Mouse (Mus musculus): Measurements from ENCODE around the gene Kdm6b. TPM values are rescaled to one million over a fixed set of nuclear protein-coding genes. Genes with fewer than 3 reads are reported as not detected.
"Not testable (repeated sequence)": the region's sequence is repeated elsewhere in the genome, so short reads cannot be mapped to it uniquely, and the experiment has no call there.

Kdm6b gene
- polyA plus RNA-seq, 1 experiment from 2014 or later: 17.4 TPM

DNA sequence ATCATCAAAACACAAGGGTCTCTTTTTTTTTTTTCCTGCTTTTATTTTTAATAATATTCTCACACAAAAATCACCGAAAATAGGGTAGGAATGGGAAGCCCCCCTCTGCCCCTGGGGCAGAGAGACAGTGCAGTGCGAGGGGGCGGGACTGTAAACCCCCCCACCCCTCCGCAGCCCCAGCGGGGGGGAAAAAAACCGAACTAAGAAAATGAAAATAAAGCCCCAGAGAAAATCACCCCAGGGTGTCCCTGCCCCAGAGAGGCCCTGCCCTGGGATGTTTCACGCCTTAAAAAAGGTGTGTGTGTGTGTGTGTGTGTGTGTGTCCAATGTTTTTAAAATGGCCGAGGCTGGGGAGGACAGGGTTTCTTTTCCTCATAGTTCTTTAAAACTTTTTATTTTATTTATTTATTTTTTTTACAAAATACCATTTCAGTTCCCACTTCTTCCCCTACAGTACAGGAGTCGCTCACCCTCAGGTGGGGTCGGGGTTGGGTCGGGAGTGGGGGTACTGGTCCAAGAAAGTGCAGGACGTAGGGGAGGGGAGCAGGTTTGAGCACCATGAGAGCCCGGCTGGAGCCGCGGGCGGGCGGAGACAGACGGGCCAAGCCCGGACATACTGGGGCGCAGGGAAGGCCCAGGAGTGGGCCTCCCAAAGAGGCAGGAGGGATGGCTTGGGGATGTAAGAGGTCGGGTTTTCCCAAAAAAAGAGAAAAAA, 14.8 kb downstream of the Kdm6b start:
- H3K9ac ChIP-seq (ENCODE audit: low read depth, low read length): peak overlapping the region; percentile 17
- H3K36me3 ChIP-seq (ENCODE audit: control insufficient read depth, insufficient read depth, low read length): peaks cover 32% of the 10 kb centered on the region
- 0 out of 2 replicates have a peak overlapping the region, but pooled peaks have one; percentile 46 for H3K27ac ChIP-seq (ENCODE audit: low read depth, low read length)
- H3K4me3 ChIP-seq (ENCODE audit: low read depth, low read length): peak overlapping the region; percentile 77
- DNase-seq (ENCODE audit: low spot score) (peak; percentile 37), ATAC-seq (replicated peaks; ENCODE audit: low FRiP score) (no peak)
- H3K27me3 ChIP-seq (replicated peaks; ENCODE audit: control insufficient read depth, insufficient read depth, low read length): no peaks in the 10 kb centered on the region
- H3K9me3 ChIP-seq (ENCODE audit: control insufficient read depth, low read length): no peaks in the 10 kb centered on the region
- 41% methylated on average over 21 of the region's 21 CpGs for WGBS
- peak overlapping the region; percentile 96 for H3K4me2 ChIP-seq
- peaks cover 47% of the 10 kb centered on the region for H3K4me1 ChIP-seq (replicated peaks; ENCODE audit: control insufficient read depth, insufficient read depth, low read length)

- ATAC-seq (replicated peaks; ENCODE audit: low FRiP score) (no peak), DNase-seq (ENCODE audit: low spot score) (no peak)
- H3K27me3 ChIP-seq (replicated peaks; ENCODE audit: control insufficient read depth, insufficient read depth, low read length): no peaks in the 10 kb centered on the region
- WGBS: 11% methylated on average over 16 of the region's 16 CpGs
- no peaks in the 10 kb centered on the region for H3K9me3 ChIP-seq (ENCODE audit: control insufficient read depth, low read length)
- peaks cover 47% of the 10 kb centered on the region for H3K4me1 ChIP-seq (replicated peaks; ENCODE audit: control insufficient read depth, insufficient read depth, low read length)
- peak within 1 kb of the TSS; percentile 93 for H3K27ac ChIP-seq (ENCODE audit: low read depth, low read length)
- H3K4me3 ChIP-seq (ENCODE audit: low read depth, low read length): peak within 1 kb of the TSS; percentile 77
- peak within 1 kb of the TSS; percentile 96 for H3K4me2 ChIP-seq
- peaks cover 28% of the 10 kb centered on the region for H3K36me3 ChIP-seq (ENCODE audit: control insufficient read depth, insufficient read depth, low read length)
- H3K9ac ChIP-seq (ENCODE audit: low read depth, low read length): peak within 1 kb of the TSS; percentile 83
Observed at GRCm38 (mm10) chr11:69398059-69398458, 15.4 kb downstream of the Kdm6b start, which contains the start of gene Tmem88. Tmem88 (minus strand) TSS chr11:69398234.

GRCm38 (mm10) chr11:69397581-69398057, 15.9 kb downstream of the Kdm6b start:
- peaks cover 28% of the 10 kb centered on the region for H3K36me3 ChIP-seq (ENCODE audit: control insufficient read depth, insufficient read depth, low read length)
- H3K27me3 ChIP-seq (replicated peaks; ENCODE audit: control insufficient read depth, insufficient read depth, low read length): no peaks in the 10 kb centered on the region
- H3K27ac ChIP-seq (ENCODE audit: low read depth, low read length): peak overlapping the region; percentile 93
- H3K4me1 ChIP-seq (replicated peaks; ENCODE audit: control insufficient read depth, insufficient read depth, low read length): peaks cover 47% of the 10 kb centered on the region
- no peaks in the 10 kb centered on the region for H3K9me3 ChIP-seq (ENCODE audit: control insufficient read depth, low read length)
- peak overlapping the region; percentile 96 for H3K4me2 ChIP-seq
- DNase-seq (ENCODE audit: low spot score) (peak; percentile 66), ATAC-seq (replicated peaks; ENCODE audit: low FRiP score) (no peak)
- peak overlapping the region; percentile 62 for H3K9ac ChIP-seq (ENCODE audit: low read depth, low read length)
- H3K4me3 ChIP-seq (ENCODE audit: low read depth, low read length): peak overlapping the region; percentile 77
- WGBS: 14% methylated on average over 24 of the region's 24 CpGs

GRCm38 (mm10) chr11:69396772-69397171, 16.7 kb downstream of the Kdm6b start:
- Histone ChIP-seq H3K36me3 (ENCODE audit: control insufficient read depth, insufficient read depth, low read length) (peaks cover 22% of the 10 kb centered on the region), H3K27me3 (replicated peaks; ENCODE audit: control insufficient read depth, insufficient read depth, low read length) (no peaks in the 10 kb centered on the region), H3K4me1 (replicated peaks; ENCODE audit: control insufficient read depth, insufficient read depth, low read length) (peaks cover 47% of the 10 kb centered on the region), H3K4me3 (ENCODE audit: low read depth, low read length) (peak overlapping the region; percentile 77), H3K27ac (ENCODE audit: low read depth, low read length) (peak overlapping the region; percentile 93; the same call in 1 of the 2 replicates), H3K4me2 (peak overlapping the region; percentile 96), H3K9ac (ENCODE audit: low read depth, low read length) (peak overlapping the region; percentile 83), H3K9me3 (ENCODE audit: control insufficient read depth, low read length) (no peaks in the 10 kb centered on the region)
- DNase-seq (ENCODE audit: low spot score) (no peak), ATAC-seq (replicated peaks; ENCODE audit: low FRiP score) (no peak)
- WGBS: 13% methylated on average over 11 of the region's 11 CpGs

DNA sequence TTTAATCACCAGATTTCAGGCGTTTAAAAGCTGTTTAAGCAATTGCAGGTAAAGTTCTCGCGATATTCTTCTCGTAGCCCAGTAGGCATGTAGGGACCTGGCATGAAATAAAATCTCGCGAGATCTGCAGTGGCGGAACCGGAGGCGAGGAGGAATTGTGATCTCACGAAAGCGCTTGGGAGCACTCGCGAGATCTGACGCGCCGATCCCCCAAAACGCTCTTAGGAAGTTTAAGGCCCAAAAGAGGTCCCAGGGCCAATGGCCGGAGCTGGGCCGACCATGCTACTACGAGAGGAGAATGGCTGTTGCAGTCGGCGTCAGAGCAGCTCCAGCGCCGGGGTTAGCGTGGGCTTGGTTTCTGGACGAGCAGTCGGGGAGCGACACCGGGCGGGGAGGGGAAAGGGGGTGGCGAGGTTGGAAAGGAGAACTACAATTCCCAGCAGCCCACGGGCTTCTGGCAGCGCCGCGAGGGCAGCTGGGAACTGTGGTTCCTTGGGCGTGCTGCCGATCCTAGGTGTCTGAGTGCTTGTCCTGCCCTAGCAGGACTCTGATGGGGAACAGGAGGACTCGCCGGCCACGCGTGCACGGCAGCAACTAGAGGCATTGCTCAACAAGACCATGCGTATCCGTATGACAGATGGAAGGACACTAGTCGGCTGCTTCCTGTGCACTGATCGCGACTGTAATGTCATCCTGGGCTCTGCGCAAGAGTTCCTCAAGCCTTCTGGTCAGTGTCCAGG, 17.7 kb downstream of the Kdm6b start:
- Histone ChIP-seq H3K9ac (ENCODE audit: low read depth, low read length) (peak overlapping the region; percentile 83), H3K36me3 (ENCODE audit: control insufficient read depth, insufficient read depth, low read length) (peaks cover 12% of the 10 kb centered on the region), H3K4me3 (ENCODE audit: low read depth, low read length) (peak overlapping the region; percentile 77), H3K9me3 (ENCODE audit: control insufficient read depth, low read length) (no peaks in the 10 kb centered on the region), H3K4me1 (replicated peaks; ENCODE audit: control insufficient read depth, insufficient read depth, low read length) (peaks cover 43% of the 10 kb centered on the region), H3K4me2 (peak overlapping the region; percentile 96), H3K27ac (ENCODE audit: low read depth, low read length) (peak overlapping the region; percentile 93), H3K27me3 (replicated peaks; ENCODE audit: control insufficient read depth, insufficient read depth, low read length) (no peaks in the 10 kb centered on the region)
- DNase-seq (ENCODE audit: low spot score) (peak; percentile 97), ATAC-seq (replicated peaks; ENCODE audit: low FRiP score) (peak; percentile 85)
- under 1% methylated on average over 46 of the region's 48 CpGs for WGBS

DNA sequence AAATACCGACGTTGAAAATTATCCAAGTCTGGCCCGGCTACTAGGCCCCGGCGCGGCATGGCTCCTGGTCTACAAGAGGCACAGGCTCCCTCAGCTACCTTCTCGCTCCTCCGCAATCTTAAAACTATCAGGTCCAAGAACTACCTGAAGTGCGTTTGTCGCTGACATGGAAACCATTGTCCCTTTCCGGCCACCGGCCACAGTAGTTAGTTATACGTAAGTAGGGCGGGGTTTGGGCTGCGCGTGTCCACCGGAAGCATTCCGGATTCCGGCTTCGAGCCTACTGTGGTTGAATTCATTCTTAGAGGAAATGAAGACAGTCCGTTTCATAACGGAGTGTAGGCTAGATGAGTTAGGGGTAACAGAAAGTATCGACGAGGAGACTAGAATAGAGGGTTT, 18.2 kb downstream of the Kdm6b start, which contains the start of the genes Naa38 and Cyb5d1:
Gene Naa38 (plus strand): TSS at position 253 of the 399 bp plus-strand sequence.
Gene Cyb5d1 (minus strand): TSS at position 397 of the 399 bp plus-strand sequence.
- H3K9me3 ChIP-seq (ENCODE audit: control insufficient read depth, low read length): not testable (repeated sequence)
- WGBS: under 1% methylated on average over 24 of the region's 24 CpGs
- peak; percentile 76 for ATAC-seq (replicated peaks; ENCODE audit: low FRiP score)

DNA sequence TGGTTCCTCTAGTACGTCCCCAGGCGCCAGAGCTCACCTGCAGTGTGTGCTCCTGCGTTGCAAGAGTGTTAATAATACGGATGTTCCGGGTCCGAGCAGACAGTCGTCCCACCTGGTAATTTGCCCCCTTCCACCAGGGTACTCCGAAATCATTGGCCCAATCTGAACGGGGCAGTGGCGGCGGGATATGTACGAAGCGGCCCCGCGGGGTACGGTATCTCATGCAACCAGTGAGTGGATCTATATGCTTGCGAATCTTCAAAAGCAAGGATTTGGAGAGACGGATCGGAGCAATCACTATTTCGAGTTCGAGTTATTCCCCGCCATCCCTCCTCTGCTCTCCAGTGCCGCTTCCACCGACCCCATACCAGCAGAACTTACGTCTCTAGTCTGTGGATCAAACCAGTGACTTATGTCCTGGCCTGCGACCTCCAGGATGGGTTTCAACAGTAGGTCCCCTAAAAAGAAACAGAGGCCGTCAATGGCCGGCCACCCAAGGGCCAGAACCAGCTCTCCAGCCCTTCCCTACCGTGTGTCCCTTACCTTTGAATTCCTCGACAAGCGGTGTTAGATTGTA, 18.8 kb downstream of the Kdm6b start:
- H3K9me3 ChIP-seq (ENCODE audit: control insufficient read depth, low read length); H3K36me3 ChIP-seq (ENCODE audit: control insufficient read depth, insufficient read depth, low read length); H3K27me3 ChIP-seq (replicated peaks; ENCODE audit: control insufficient read depth, insufficient read depth, low read length); ATAC-seq (replicated peaks; ENCODE audit: low FRiP score): not testable (repeated sequence)
- 2% methylated on average over 31 of the region's 31 CpGs for WGBS
- Histone ChIP-seq H3K4me2 (peak overlapping the region; percentile 96), H3K4me1 (replicated peaks; ENCODE audit: control insufficient read depth, insufficient read depth, low read length) (peaks cover 39% of the 10 kb centered on the region), H3K9ac (ENCODE audit: low read depth, low read length) (peak overlapping the region; percentile 83), H3K4me3 (ENCODE audit: low read depth, low read length) (peak overlapping the region; percentile 77), H3K27ac (ENCODE audit: low read depth, low read length) (peak overlapping the region; percentile 93; the same call in 1 of the 2 replicates)
- peak; percentile 30 for DNase-seq (ENCODE audit: low spot score)

More for the DNA sequence above, 18.2 kb downstream of the Kdm6b start, which contains the start of the genes Naa38 and Cyb5d1:
- peak within 1 kb of the TSS; percentile 93 for H3K27ac ChIP-seq (ENCODE audit: low read depth, low read length)
- peak within 1 kb of the TSS; percentile 83 for H3K9ac ChIP-seq (ENCODE audit: low read depth, low read length)
- not testable (repeated sequence) for H3K36me3 ChIP-seq (ENCODE audit: control insufficient read depth, insufficient read depth, low read length); H3K27me3 ChIP-seq (replicated peaks; ENCODE audit: control insufficient read depth, insufficient read depth, low read length)
- H3K4me1 ChIP-seq (replicated peaks; ENCODE audit: control insufficient read depth, insufficient read depth, low read length): peaks cover 41% of the 10 kb centered on the region
- peak within 1 kb of the TSS; percentile 77 for H3K4me3 ChIP-seq (ENCODE audit: low read depth, low read length)
- DNase-seq (ENCODE audit: low spot score): peak; percentile 86
- H3K4me2 ChIP-seq: peak within 1 kb of the TSS; percentile 96

- H3K27me3 ChIP-seq (replicated peaks; ENCODE audit: control insufficient read depth, insufficient read depth, low read length): no peaks in the 10 kb centered on the region; the same call in 1 of the 2 replicates
- H3K4me1 ChIP-seq (replicated peaks; ENCODE audit: control insufficient read depth, insufficient read depth, low read length): peaks cover 7% of the 10 kb centered on the region; the same call in 1 of the 2 replicates
- H3K9me3 ChIP-seq (ENCODE audit: control insufficient read depth, low read length): no peaks in the 10 kb centered on the region
- no peak overlapping the region for H3K27ac ChIP-seq (ENCODE audit: low read depth, low read length)
- ATAC-seq (replicated peaks; ENCODE audit: low FRiP score) (no peak), DNase-seq (ENCODE audit: low spot score) (peak; percentile 41)
- WGBS: 43% methylated on average over 10 of the region's 10 CpGs
- H3K9ac ChIP-seq (ENCODE audit: low read depth, low read length): no peak overlapping the region
- H3K4me2 ChIP-seq: no peak overlapping the region
- no peaks in the 10 kb centered on the region for H3K36me3 ChIP-seq (ENCODE audit: control insufficient read depth, insufficient read depth, low read length)
- H3K4me3 ChIP-seq (ENCODE audit: low read depth, low read length): no peak overlapping the region
Observed at GRCm38 (mm10) chr11:69390400-69391034, 23.0 kb downstream of the Kdm6b start.

Data from liver, embryonic 11.5 days (tissue).